ENCODE assay signal across 9 mouse cellular contexts in the genomic region with DNA sequence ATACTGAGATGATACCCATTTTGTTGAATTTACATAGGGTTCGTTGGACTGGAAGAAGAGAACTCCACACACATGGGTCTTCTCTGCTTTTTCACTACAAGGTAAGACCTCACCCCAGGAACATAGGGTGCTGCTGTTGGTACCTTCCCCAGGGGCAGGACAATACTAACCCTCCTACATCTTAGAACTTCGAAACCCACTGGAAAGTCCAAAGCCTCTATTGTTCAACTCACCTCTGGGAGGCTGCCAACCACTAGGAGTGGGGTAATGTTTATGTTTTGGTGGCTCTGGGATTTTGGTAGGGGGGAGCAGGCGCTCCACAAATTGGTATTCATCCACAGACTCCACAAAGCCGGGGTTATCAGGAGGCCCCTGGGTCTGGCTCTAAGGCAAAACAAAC. TPM values are rescaled to one million over a fixed set of nuclear protein-coding genes. Genes with fewer than 3 reads are reported as not detected.
DNase-seq lines count a peak whose midpoint lies in the region; ATAC-seq and TF ChIP-seq lines count a peak whose summit lies in the region.
"Had no signal": no experiment of that assay in that cellular context is flagged by ENCODE, and none has a peak within 500 bp of the region (broad histone marks: within the 10 kb centered on the region; RNA-seq: fewer than 3 reads in every experiment).

No protein-coding gene starts in this region.

- peak overlapping the region; percentile 87 for H3K4me2 ChIP-seq in heart, embryonic 14.5 days (ENCODE audit: low read length)
- H3K4me2 ChIP-seq in heart, postnatal 0 days (ENCODE audit: low read depth, low read length), result peak overlapping the region; percentile 88

- ATAC-seq in heart, embryonic 14.5 days (ENCODE audit: insufficient number of reproducible peaks, insufficient read depth, low FRiP score, low read depth), result no peak
- ATAC-seq in heart, postnatal 0 days (ENCODE audit: insufficient read depth, low read depth), result no peak
- ATAC-seq in granulocyte monocyte progenitor cell, adult 5-6 weeks (replicated peaks; ENCODE audit: poor library complexity, severe bottlenecking), result no peak

- no peak for TF ChIP-seq EP300 in heart, postnatal 0 days (IDR thresholded peaks at IDR 0.05; ENCODE audit: low read depth)

- H3K4me3 ChIP-seq in heart, embryonic 14.5 days (ENCODE audit: control insufficient read depth in 1 of 2, insufficient read depth in 1 of 2, low read depth in 1 of 2, low read length in 2 of 2), result peak overlapping the region; percentile 88 to 91
- peak overlapping the region; percentile 72 for H3K4me3 ChIP-seq in bone marrow macrophage, adult 2 months (ENCODE audit: insufficient read depth, low read length)
- H3K4me3 ChIP-seq in heart, postnatal 0 days (ENCODE audit: low read depth, low read length), result peak overlapping the region; percentile 90
- peak overlapping the region; percentile 92 for H3K4me3 ChIP-seq in midbrain, embryonic 10.5 days

- 64% methylated on average over 4 of the region's 4 CpGs for WGBS in heart, embryonic 14.5 days
- 45% methylated on average over 4 of the region's 4 CpGs for WGBS in heart, postnatal 0 days
- 65% methylated on average over 4 of the region's 4 CpGs for WGBS in midbrain, embryonic 10.5 days

- no peaks in the 10 kb centered on the region for H3K9me3 ChIP-seq in heart, embryonic 14.5 days (ENCODE audit: control insufficient read depth, low read length)
- no peaks in the 10 kb centered on the region for H3K9me3 ChIP-seq in heart, postnatal 0 days (replicated peaks; ENCODE audit: control insufficient read depth, low read length)
- H3K9me3 ChIP-seq in midbrain, embryonic 10.5 days (replicated peaks), result no peaks in the 10 kb centered on the region

- no peak for DNase-seq in heart, adult 18-20 months
- DNase-seq in heart, postnatal 0 days (ENCODE audit: low spot score), result no peak
- DNase-seq in midbrain, embryonic 10.5 days (ENCODE audit: low spot score), result no peak
- DNase-seq in frontal cortex, postnatal 14 days (ENCODE audit: low spot score in 2 of 2), result no peak
- no peak for DNase-seq in kidney, adult 18-20 months
- DNase-seq: gastrocnemius, postnatal 10 days had no signal

- no peak for TF ChIP-seq POLR2A in bone marrow macrophage, adult 2 months (IDR thresholded peaks at IDR 0.05; ENCODE audit: borderline replicate concordance, low read depth, low read length)

- peak overlapping the region; percentile 94 for H3K9ac ChIP-seq in heart, embryonic 14.5 days (ENCODE audit: low read length)
- peak overlapping the region; percentile 85; the same call in 1 of the 2 replicates for H3K9ac ChIP-seq in heart, postnatal 0 days (replicated peaks; ENCODE audit: low read depth, low read length)

- no peak for TF ChIP-seq CTCF in bone marrow macrophage, adult 2 months (IDR thresholded peaks at IDR 0.05; ENCODE audit: low read depth, low read length)
- TF ChIP-seq CTCF in heart, postnatal 0 days (IDR thresholded peaks at IDR 0.05; ENCODE audit: low read depth), result no peak

- peaks cover 61% of the 10 kb centered on the region for H3K36me3 ChIP-seq in heart, embryonic 14.5 days (ENCODE audit: control insufficient read depth, insufficient read depth, low read length)
- peaks cover 52% of the 10 kb centered on the region for H3K36me3 ChIP-seq in heart, postnatal 0 days (replicated peaks; ENCODE audit: control insufficient read depth, insufficient read depth, low read length)
- H3K36me3 ChIP-seq in midbrain, embryonic 10.5 days, result peaks cover 64% of the 10 kb centered on the region

- peaks cover 2 to 20% of the 10 kb centered on the region in 2 experiments; a peak in 3 of 4 replicates for H3K4me1 ChIP-seq in heart, embryonic 14.5 days (ENCODE audit: control insufficient read depth in 2 of 2, insufficient read depth in 2 of 2, low read length in 2 of 2)
- peaks cover 9% of the 10 kb centered on the region for H3K4me1 ChIP-seq in bone marrow macrophage, adult 2 months (ENCODE audit: control insufficient read depth, insufficient read depth, low read length)
- peaks cover 23% of the 10 kb centered on the region for H3K4me1 ChIP-seq in heart, postnatal 0 days (ENCODE audit: control insufficient read depth, insufficient read depth)
- peaks cover 30% of the 10 kb centered on the region for H3K4me1 ChIP-seq in midbrain, embryonic 10.5 days

- no peaks in the 10 kb centered on the region for H3K27me3 ChIP-seq in heart, embryonic 14.5 days (ENCODE audit: control insufficient read depth, insufficient read depth, low read length)
- H3K27me3 ChIP-seq in heart, postnatal 0 days (ENCODE audit: control insufficient read depth, insufficient read depth, low read length), result no peaks in the 10 kb centered on the region
- H3K27me3 ChIP-seq in midbrain, embryonic 10.5 days (ENCODE audit: low read depth, poor library complexity, severe bottlenecking), result no peaks in the 10 kb centered on the region

- H3K27ac ChIP-seq in heart, embryonic 14.5 days (replicated peaks in 1 of 2; ENCODE audit: control insufficient read depth in 1 of 2, insufficient read depth in 1 of 2, low read depth in 2 of 2, low read length in 2 of 2), result peak overlapping the region in 1 of 2 experiments; percentile 58; a peak in 1 of 4 replicates
- H3K27ac ChIP-seq in bone marrow macrophage, adult 2 months (ENCODE audit: insufficient read depth, low read depth, low read length), result no peak overlapping the region
- H3K27ac ChIP-seq in heart, postnatal 0 days (ENCODE audit: low read depth), result no peak overlapping the region
- H3K27ac ChIP-seq in midbrain, embryonic 10.5 days (replicated peaks), result peak overlapping the region; percentile 96; the same call in 1 of the 2 replicates

RNA-seq across cellular contexts. Expression of a gene that starts 0.9 kb away (rescaled TPM):
- 64.5 and 69.4 TPM in 2 replicates for polyA plus RNA-seq in heart, embryonic 14.5 days (2014; fragmentation: Nextera tagmentation; extraction: Ambion mirVana)
- 10 to 100 TPM; 42.2 to 47.2 TPM for total RNA-seq in heart, adult 18-20 months (2021)
- 24.5 and 25.9 TPM in 2 replicates for polyA plus RNA-seq in bone marrow macrophage, adult 2 months (2012; ENCODE audit: insufficient read depth, insufficient read length, missing spikeins)
- 18.7 and 37.1 TPM in 2 replicates for total RNA-seq in heart, postnatal 0 days (2014; rRNA removed; ENCODE audit: low replicate concordance)
- 49.7 and 53.5 TPM in 2 replicates for polyA plus RNA-seq in heart, postnatal 0 days (2015; fragmentation: Nextera tagmentation; extraction: Ambion mirVana)
- 85.3 and 88.4 TPM in 2 replicates for polyA plus RNA-seq in midbrain, embryonic 10.5 days (2016; fragmentation: Nextera tagmentation; extraction: Ambion mirVana)
- 39.7 and 52.3 TPM in 2 replicates for total RNA-seq in granulocyte monocyte progenitor cell, adult 5-6 weeks (2014; fragmentation: Nextera tagmentation)
- 45.2 and 46.1 TPM in 2 replicates for total RNA-seq in granulocyte monocyte progenitor cell, adult 5-6 weeks (2017)

RNA-seq across cellular contexts. Expression of a gene that starts 0.9 kb away (rescaled TPM):
- 562 and 618 TPM in 2 replicates for polyA plus RNA-seq in heart, embryonic 14.5 days (2014; fragmentation: Nextera tagmentation; extraction: Ambion mirVana)
- total RNA-seq in heart, adult 18-20 months (2021), result 100 to 1,000 TPM; 613 to 618 TPM
- polyA plus RNA-seq in bone marrow macrophage, adult 2 months (2012; ENCODE audit: insufficient read depth, insufficient read length, missing spikeins), result 1,783 and 2,337 TPM in 2 replicates
- 562 and 833 TPM in 2 replicates for total RNA-seq in heart, postnatal 0 days (2014; rRNA removed; ENCODE audit: low replicate concordance)
- polyA plus RNA-seq in heart, postnatal 0 days (2015; fragmentation: Nextera tagmentation; extraction: Ambion mirVana), result 484 and 508 TPM in 2 replicates
- polyA plus RNA-seq in midbrain, embryonic 10.5 days (2016; fragmentation: Nextera tagmentation; extraction: Ambion mirVana), result 711 and 835 TPM in 2 replicates
- 2,326 and 2,717 TPM in 2 replicates for total RNA-seq in granulocyte monocyte progenitor cell, adult 5-6 weeks (2014; fragmentation: Nextera tagmentation)
- total RNA-seq in granulocyte monocyte progenitor cell, adult 5-6 weeks (2017), result 1,639 and 2,001 TPM in 2 replicates

RNA-seq across cellular contexts. Expression of a gene that starts 4.3 kb away (rescaled TPM):
- polyA plus RNA-seq in heart, embryonic 14.5 days (2014; fragmentation: Nextera tagmentation; extraction: Ambion mirVana), result 25.5 and 25.6 TPM in 2 replicates
- total RNA-seq in heart, adult 18-20 months (2021), result 10 to 100 TPM; 11.1 to 11.2 TPM
- polyA plus RNA-seq in bone marrow macrophage, adult 2 months (2012; ENCODE audit: insufficient read depth, insufficient read length, missing spikeins), result 12.8 and 16.4 TPM in 2 replicates
- 46.7 and 58.4 TPM in 2 replicates for total RNA-seq in heart, postnatal 0 days (2014; rRNA removed; ENCODE audit: low replicate concordance)
- polyA plus RNA-seq in heart, postnatal 0 days (2015; fragmentation: Nextera tagmentation; extraction: Ambion mirVana), result 21.4 and 22.7 TPM in 2 replicates
- 36.6 and 37.2 TPM in 2 replicates for polyA plus RNA-seq in midbrain, embryonic 10.5 days (2016; fragmentation: Nextera tagmentation; extraction: Ambion mirVana)
- 5.0 and 17.6 TPM in 2 replicates for total RNA-seq in granulocyte monocyte progenitor cell, adult 5-6 weeks (2014; fragmentation: Nextera tagmentation)
- total RNA-seq in granulocyte monocyte progenitor cell, adult 5-6 weeks (2017), result 13.7 and 17.6 TPM in 2 replicates

RNA-seq across cellular contexts. Expression of a gene that starts 10.3 kb away (rescaled TPM):
- 14.8 and 16.0 TPM in 2 replicates for polyA plus RNA-seq in heart, embryonic 14.5 days (2014; fragmentation: Nextera tagmentation; extraction: Ambion mirVana)
- 10 to 100 TPM; 21.1 to 21.3 TPM for total RNA-seq in heart, adult 18-20 months (2021)
- 31.1 and 33.7 TPM in 2 replicates for polyA plus RNA-seq in bone marrow macrophage, adult 2 months (2012; ENCODE audit: insufficient read depth, insufficient read length, missing spikeins)
- 12.0 and 16.0 TPM in 2 replicates for total RNA-seq in heart, postnatal 0 days (2014; rRNA removed; ENCODE audit: low replicate concordance)
- polyA plus RNA-seq in heart, postnatal 0 days (2015; fragmentation: Nextera tagmentation; extraction: Ambion mirVana), result 9.2 and 10.2 TPM in 2 replicates
- polyA plus RNA-seq in midbrain, embryonic 10.5 days (2016; fragmentation: Nextera tagmentation; extraction: Ambion mirVana), result 35.0 and 35.8 TPM in 2 replicates
- 33.6 and 46.5 TPM in 2 replicates for total RNA-seq in granulocyte monocyte progenitor cell, adult 5-6 weeks (2014; fragmentation: Nextera tagmentation)
- total RNA-seq in granulocyte monocyte progenitor cell, adult 5-6 weeks (2017), result 3.8 and 8.2 TPM in 2 replicates

RNA-seq across cellular contexts. Expression of a gene that starts 11.5 kb away (rescaled TPM):
- 6.7 and 7.6 TPM in 2 replicates for polyA plus RNA-seq in heart, embryonic 14.5 days (2014; fragmentation: Nextera tagmentation; extraction: Ambion mirVana)
- total RNA-seq in heart, adult 18-20 months (2021), result 1 to 10 TPM; 2.1 to 3.0 TPM
- polyA plus RNA-seq in bone marrow macrophage, adult 2 months (2012; ENCODE audit: insufficient read depth, insufficient read length, missing spikeins), result 8.1 and 13.7 TPM in 2 replicates
- total RNA-seq in heart, postnatal 0 days (2014; rRNA removed; ENCODE audit: low replicate concordance), result 13.1 and 14.4 TPM in 2 replicates
- 3.2 and 3.3 TPM in 2 replicates for polyA plus RNA-seq in heart, postnatal 0 days (2015; fragmentation: Nextera tagmentation; extraction: Ambion mirVana)
- 37.3 and 41.9 TPM in 2 replicates for polyA plus RNA-seq in midbrain, embryonic 10.5 days (2016; fragmentation: Nextera tagmentation; extraction: Ambion mirVana)
- 14.4 and 19.3 TPM in 2 replicates for total RNA-seq in granulocyte monocyte progenitor cell, adult 5-6 weeks (2014; fragmentation: Nextera tagmentation)
- total RNA-seq in granulocyte monocyte progenitor cell, adult 5-6 weeks (2017), result 3.4 and 4.0 TPM in 2 replicates
